Mouse (Mus musculus) cerebellum, adult (tissue): ENCODE measurements around the gene Begain.

Source experiments
- ATAC-seq: cut with Nextera tagmentation; 2 replicates; pipeline ENCODE4 v1.9.2; 2017; ENCODE audit warnings: mild to moderate bottlenecking, moderate library complexity, mixed read lengths; ENCODE audit not compliant: insufficient number of reproducible peaks, low FRiP score, low TSS enrichment

The Begain gene

GRCm38 (mm10) chr12:108984471-108984870 lies 83.5 kb downstream of the Begain start:
- ATAC-seq: no peak

GRCm38 (mm10) chr12:108983496-108983895 lies 84.5 kb downstream of the Begain start:
- no peak for ATAC-seq

- ATAC-seq: no peak
Measured at GRCm38 (mm10) chr12:108982684-108982960, 85.4 kb downstream of the Begain start.
